Mouse (Mus musculus): ENCODE measurements around the gene Dcbld2. TPM values are rescaled to one million over a fixed set of nuclear protein-coding genes. Genes with fewer than 3 reads are reported as not detected.

The Dcbld2 gene
- total RNA-seq, 2 experiments from 2014 or later, result 17.8 to 19.2 TPM

Other genes with a start within 250 kb of the Dcbld2 start
- 10 to 100 TPM; 40.6 to 44.7 TPM for gene St3gal6, start 115.8 kb downstream of the Dcbld2 start, total RNA-seq (2021)
- not detected for gene Gm813, start 208.5 kb downstream of the Dcbld2 start, total RNA-seq (2021)
- not detected for gene E330017A01Rik, start 230.3 kb downstream of the Dcbld2 start, total RNA-seq (2021)

All from heart, postnatal 25 days (tissue).